Mouse (Mus musculus) heart, embryonic 12.5 days (tissue): Measurements from ENCODE around the gene Socs7. TPM values are rescaled to one million over a fixed set of nuclear protein-coding genes. Genes with fewer than 3 reads are reported as not detected.
A peak's percentile ranks its signal among the peaks of the same experiment; 100 is the strongest.

ENCODE experiments used
- ATAC-seq: fragments of 200-750 bp; cut with Nextera tagmentation; 2 replicates; pipeline ENCODE4 v1.8.0; 2017; ENCODE audit warnings: moderate TSS enrichment, moderate library complexity; ENCODE audit not compliant: insufficient number of reproducible peaks, low FRiP score
- H3K27ac ChIP-seq: fragments of 300-500 bp; sonication (generic); 2 replicates; pipeline ENCODE4 v1.5.1; 2016; ENCODE audit warnings: mild to moderate bottlenecking, moderate library complexity; ENCODE audit not compliant: poor library complexity, severe bottlenecking
- H3K27me3 ChIP-seq: fragments of 300-500 bp; sonication (generic); replicated peaks from 2 replicates; pipeline ENCODE4 v1.6.1; 2016; ENCODE audit warnings: mild to moderate bottlenecking, moderate library complexity
- H3K36me3 ChIP-seq: fragments of 300-500 bp; sonication (generic); 2 replicates; pipeline ENCODE4 v1.6.1; 2016; ENCODE audit warnings: mild to moderate bottlenecking, moderate library complexity
- H3K4me1 ChIP-seq: fragments of 300-500 bp; sonication (generic); replicated peaks from 2 replicates; pipeline ENCODE4 v1.6.1; 2016; ENCODE audit warnings: mild to moderate bottlenecking
- H3K4me2 ChIP-seq: fragments of 300-500 bp; sonication (generic); 2 replicates; pipeline ENCODE4 v1.6.1; 2016; ENCODE audit warnings: mild to moderate bottlenecking, moderate library complexity
- H3K4me3 ChIP-seq: fragments of 300-500 bp; sonication (generic); 2 replicates; pipeline ENCODE4 v1.5.1; 2016; ENCODE audit warnings: mild to moderate bottlenecking
- H3K9ac ChIP-seq: fragments of 300-500 bp; sonication (generic); 2 replicates; pipeline ENCODE4 v1.6.1; 2016; ENCODE audit warnings: mild to moderate bottlenecking, moderate library complexity
- H3K9me3 ChIP-seq: fragments of 300-500 bp; sonication (generic); replicated peaks from 2 replicates; pipeline ENCODE4 v1.6.1; 2016; ENCODE audit warnings: mild to moderate bottlenecking, moderate library complexity
- WGBS: fragments of 180-500 bp; shearing (Covaris S2); methylation state at CpG from one replicate; pipeline ENCODE4 v1.1.7; 2016; 5-methylcytosine and 5-hydroxymethylcytosine counted together
- polyA plus RNA-seq: library from polyadenylated mRNA; unstranded; fragments of >200 nt; fragmentation: Nextera tagmentation; extraction: Ambion mirVana; gene quantifications from 2 replicates; pipeline ENCODE4 v1.2.1, GENCODE M21; 2016

Socs7 gene
- polyA plus RNA-seq, 1 experiment from 2014 or later = 5.4 TPM

GRCm38 (mm10) chr11:97363644-97363995 lies 1.3 kb downstream of the Socs7 start:
- Histone ChIP-seq H3K27me3 (no peaks in the 10 kb centered on the region), H3K9ac (peak overlapping the region; percentile 99), H3K27ac (peak overlapping the region; percentile 96), H3K9me3 (no peaks in the 10 kb centered on the region), H3K36me3 (no peaks in the 10 kb centered on the region), H3K4me3 (peak overlapping the region; percentile 93), H3K4me1 (peaks cover 28% of the 10 kb centered on the region), H3K4me2 (peak overlapping the region; percentile 92)
- WGBS = under 1% methylated on average over 7 of the region's 7 CpGs
- no peak for ATAC-seq

- Histone ChIP-seq H3K27me3 (no peaks in the 10 kb centered on the region), H3K4me2 (peak overlapping the region; percentile 92), H3K36me3 (no peaks in the 10 kb centered on the region), H3K9ac (peak overlapping the region; percentile 8; the same call in 1 of the 2 replicates), H3K9me3 (no peaks in the 10 kb centered on the region), H3K27ac (no peak overlapping the region), H3K4me1 (peaks cover 34% of the 10 kb centered on the region), H3K4me3 (no peak overlapping the region)
- 43% methylated on average over 1 of the region's 1 CpGs for WGBS
- ATAC-seq = no peak
Measured at GRCm38 (mm10) chr11:97365556-97365955, 3.2 kb downstream of the Socs7 start.

GRCm38 (mm10) chr11:97368501-97368900 lies 6.2 kb downstream of the Socs7 start:
- H3K36me3 ChIP-seq = no peaks in the 10 kb centered on the region
- no peaks in the 10 kb centered on the region for H3K9me3 ChIP-seq
- no peak overlapping the region for H3K27ac ChIP-seq
- H3K4me3 ChIP-seq = no peak overlapping the region
- WGBS = 83% methylated on average over 5 of the region's 5 CpGs
- ATAC-seq = no peak
- H3K9ac ChIP-seq = no peak overlapping the region
- peaks cover 59% of the 10 kb centered on the region for H3K4me1 ChIP-seq
- no peak overlapping the region for H3K4me2 ChIP-seq
- no peaks in the 10 kb centered on the region for H3K27me3 ChIP-seq

GRCm38 (mm10) chr11:97370329-97371091 lies 8.2 kb downstream of the Socs7 start:
- H3K4me2 ChIP-seq = no peak overlapping the region
- no peaks in the 10 kb centered on the region for H3K27me3 ChIP-seq
- no peak overlapping the region for H3K27ac ChIP-seq
- 63% methylated on average over 7 of the region's 7 CpGs for WGBS
- peaks cover 11% of the 10 kb centered on the region for H3K36me3 ChIP-seq
- H3K4me1 ChIP-seq = peaks cover 45% of the 10 kb centered on the region
- H3K4me3 ChIP-seq = no peak overlapping the region
- no peak for ATAC-seq
- no peaks in the 10 kb centered on the region for H3K9me3 ChIP-seq
- H3K9ac ChIP-seq = no peak overlapping the region

GRCm38 (mm10) chr11:97372159-97372864 lies 10.0 kb downstream of the Socs7 start:
- Histone ChIP-seq H3K4me3 (no peak overlapping the region), H3K4me2 (no peak overlapping the region), H3K9me3 (no peaks in the 10 kb centered on the region), H3K27ac (no peak overlapping the region), H3K27me3 (no peaks in the 10 kb centered on the region), H3K4me1 (peaks cover 38% of the 10 kb centered on the region), H3K9ac (no peak overlapping the region), H3K36me3 (peaks cover 29% of the 10 kb centered on the region)
- 78% methylated on average over 6 of the region's 6 CpGs for WGBS
- no peak for ATAC-seq

- 55% methylated on average over 2 of the region's 2 CpGs for WGBS
- Histone ChIP-seq H3K9ac (no peak overlapping the region), H3K4me1 (peaks cover 31% of the 10 kb centered on the region), H3K4me3 (no peak overlapping the region), H3K27ac (no peak overlapping the region), H3K27me3 (no peaks in the 10 kb centered on the region), H3K9me3 (no peaks in the 10 kb centered on the region), H3K36me3 (peaks cover 40% of the 10 kb centered on the region), H3K4me2 (no peak overlapping the region)
- no peak for ATAC-seq
Measured at GRCm38 (mm10) chr11:97373402-97373801, 11.1 kb downstream of the Socs7 start.

- Histone ChIP-seq H3K4me1 (no peaks in the 10 kb centered on the region), H3K4me2 (no peak overlapping the region), H3K9me3 (no peaks in the 10 kb centered on the region), H3K4me3 (no peak overlapping the region), H3K27ac (no peak overlapping the region), H3K27me3 (no peaks in the 10 kb centered on the region), H3K9ac (no peak overlapping the region), H3K36me3 (peaks cover 79% of the 10 kb centered on the region)
- 77% methylated on average over 3 of the region's 3 CpGs for WGBS
- ATAC-seq = no peak
Measured at GRCm38 (mm10) chr11:97380036-97380435, 17.7 kb downstream of the Socs7 start.

GRCm38 (mm10) chr11:97383017-97383416 lies 20.7 kb downstream of the Socs7 start:
- 86% methylated on average over 2 of the region's 2 CpGs for WGBS
- Histone ChIP-seq H3K9me3 (no peaks in the 10 kb centered on the region), H3K4me2 (no peak overlapping the region), H3K27ac (no peak overlapping the region), H3K36me3 (peaks cover 68% of the 10 kb centered on the region), H3K4me1 (no peaks in the 10 kb centered on the region), H3K27me3 (no peaks in the 10 kb centered on the region), H3K9ac (no peak overlapping the region), H3K4me3 (no peak overlapping the region)
- ATAC-seq = no peak

- no peak for ATAC-seq
- H3K9me3 ChIP-seq = no peaks in the 10 kb centered on the region
- no peaks in the 10 kb centered on the region for H3K27me3 ChIP-seq
- no peaks in the 10 kb centered on the region for H3K4me1 ChIP-seq
- H3K4me2 ChIP-seq = no peak overlapping the region
- no peak overlapping the region for H3K27ac ChIP-seq
- WGBS = 60% methylated on average over 2 of the region's 2 CpGs
- H3K9ac ChIP-seq = no peak overlapping the region
- peaks cover 66% of the 10 kb centered on the region for H3K36me3 ChIP-seq
- no peak overlapping the region for H3K4me3 ChIP-seq
Measured at GRCm38 (mm10) chr11:97383764-97384163, 21.4 kb downstream of the Socs7 start.

- no peak for ATAC-seq
Measured at GRCm38 (mm10) chr11:97387811-97388210, 25.5 kb downstream of the Socs7 start.

GRCm38 (mm10) chr11:97389127-97389526 lies 26.8 kb downstream of the Socs7 start:
- peaks cover 35% of the 10 kb centered on the region for H3K4me1 ChIP-seq
- 80% methylated on average over 8 of the region's 8 CpGs for WGBS
- no peak overlapping the region for H3K27ac ChIP-seq
- H3K27me3 ChIP-seq = no peaks in the 10 kb centered on the region
- H3K4me3 ChIP-seq = no peak overlapping the region
- H3K36me3 ChIP-seq = peaks cover 72% of the 10 kb centered on the region
- no peak overlapping the region for H3K4me2 ChIP-seq
- H3K9ac ChIP-seq = no peak overlapping the region
- ATAC-seq = no peak
- H3K9me3 ChIP-seq = no peaks in the 10 kb centered on the region

More at GRCm38 (mm10) chr11:97387811-97388210, 25.5 kb downstream of the Socs7 start:
- H3K4me1 ChIP-seq = peaks cover 24% of the 10 kb centered on the region
- no peak overlapping the region for H3K4me2 ChIP-seq
- peaks cover 72% of the 10 kb centered on the region for H3K36me3 ChIP-seq
- H3K9me3 ChIP-seq = no peaks in the 10 kb centered on the region
- WGBS = 89% methylated on average over 2 of the region's 2 CpGs
- H3K27ac ChIP-seq = no peak overlapping the region
- H3K27me3 ChIP-seq = no peaks in the 10 kb centered on the region
- no peak overlapping the region for H3K4me3 ChIP-seq
- H3K9ac ChIP-seq = no peak overlapping the region
